Mouse (Mus musculus): ENCODE data around the gene Bsph1. TPM values are rescaled to one million over a fixed set of nuclear protein-coding genes. Genes with fewer than 3 reads are reported as not detected.
"Not testable (repeated sequence)": the region's sequence is repeated elsewhere in the genome, so short reads cannot be mapped to it uniquely, and the experiment has no call there.

Bsph1 gene
- polyA plus RNA-seq (2012; rRNA removed), result not detected in 2 replicates

- not testable (repeated sequence) for DNase-seq (ENCODE audit: low spot score)
Observed at GRCm38 (mm10) chr7:13450541-13450940, at the start of gene Bsph1. TSS of gene Bsph1 (plus strand) at chr7:13450841.

- no peak for DNase-seq (ENCODE audit: low spot score)
Observed at GRCm38 (mm10) chr7:13511539-13511938, 60.9 kb downstream of the Bsph1 start.

Other genes starting within 250 kb of the Bsph1 start
- gene Vmn1r89, start 237.8 kb upstream of the Bsph1 start, polyA plus RNA-seq (2012; rRNA removed), result not detected in 2 replicates
- gene Lig1, start 173.6 kb upstream of the Bsph1 start, polyA plus RNA-seq (2012; rRNA removed), result 9.1 and 10.2 TPM in 2 replicates
- gene Zswim9, start 172.1 kb upstream of the Bsph1 start, polyA plus RNA-seq (2012; rRNA removed), result 4.2 and 7.9 TPM in 2 replicates
- gene Pla2g4c, start 126.2 kb upstream of the Bsph1 start, polyA plus RNA-seq (2012; rRNA removed), result 0.18 and 0.26 TPM in 2 replicates
- not detected in 2 replicates for gene Cabp5, start 52.7 kb upstream of the Bsph1 start, polyA plus RNA-seq (2012; rRNA removed)
- gene Bsph2, start 120.2 kb downstream of the Bsph1 start, polyA plus RNA-seq (2012; rRNA removed), result not detected in 2 replicates
- gene Sult2a5, start 173.1 kb downstream of the Bsph1 start, polyA plus RNA-seq (2012; rRNA removed), result not detected in 2 replicates

Measured in urinary bladder, adult 2 months (tissue).